Mouse (Mus musculus) cerebellum, adult 2 months (tissue): ENCODE measurements around the gene Tcf7l2.

ENCODE experiments used
- CTCF ChIP-seq: fragments of 200-500 bp; IDR thresholded peaks from 2 replicates; pipeline ENCODE4 v1.5.1; 2011; ENCODE audit warnings: low read depth, mild to moderate bottlenecking, control low read depth, low read length, moderate library complexity, borderline replicate concordance; ENCODE audit not compliant: insufficient read depth
- POLR2A ChIP-seq: fragments of 200-500 bp; IDR thresholded peaks from 2 replicates; pipeline ENCODE4 v1.6.1; 2011; ENCODE audit warnings: low read length, control low read depth, borderline replicate concordance; ENCODE audit not compliant: insufficient read depth

DNA sequence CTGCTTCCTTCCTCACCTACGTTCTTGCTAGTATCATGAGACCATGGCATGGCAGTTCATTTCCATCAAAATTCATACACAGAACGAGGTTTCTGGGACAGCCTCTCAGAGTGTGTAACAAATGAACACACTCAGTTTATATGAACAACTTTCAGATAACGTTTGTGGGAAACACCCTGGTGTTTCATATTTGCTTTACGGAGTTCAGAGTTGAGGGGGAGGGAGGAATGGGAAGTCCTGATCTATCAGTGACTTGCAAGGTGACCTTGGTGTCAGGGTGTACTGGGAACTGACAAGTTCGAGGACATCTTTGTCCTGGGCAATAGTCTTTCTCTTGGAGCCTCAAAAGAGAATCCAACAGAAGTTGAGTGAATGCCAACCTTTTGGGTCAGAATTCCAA, 197.5 kb downstream of the Tcf7l2 start:
- no peak for TF ChIP-seq CTCF
- no peak for TF ChIP-seq POLR2A
